Mouse (Mus musculus) ovary, adult 18-20 months (tissue): Measurements from ENCODE around the gene Zfp148.
"Not testable (repeated sequence)": the region's sequence is repeated elsewhere in the genome, so short reads cannot be mapped to it uniquely, and the experiment has no call there.

Experiments used
- DNase-seq: peaks from one replicate; pipeline ENCODE4 v3.0.0; 2022; ENCODE audit warnings: low spot score, mixed read lengths

The Zfp148 gene

DNA sequence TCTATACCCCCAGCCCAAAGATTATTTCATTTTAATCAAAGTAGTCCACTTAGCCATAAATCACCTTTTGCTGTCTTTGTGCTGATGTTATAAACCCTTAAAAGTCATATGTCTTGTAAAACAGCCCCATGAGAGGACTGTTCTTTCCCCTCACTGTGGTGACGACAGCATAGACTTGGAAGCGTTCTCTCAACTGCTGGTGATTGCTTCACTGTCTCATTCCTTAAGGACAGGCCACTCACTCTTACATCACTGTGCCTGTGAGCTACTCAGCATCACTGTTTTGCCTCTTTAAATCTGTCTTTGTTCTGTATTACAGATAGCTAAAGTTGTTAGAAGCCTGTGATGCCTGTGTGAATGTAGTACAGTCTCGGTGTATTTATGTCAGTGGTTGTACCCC lies 80.8 kb downstream of the Zfp148 start:
- no peak for DNase-seq

DNA sequence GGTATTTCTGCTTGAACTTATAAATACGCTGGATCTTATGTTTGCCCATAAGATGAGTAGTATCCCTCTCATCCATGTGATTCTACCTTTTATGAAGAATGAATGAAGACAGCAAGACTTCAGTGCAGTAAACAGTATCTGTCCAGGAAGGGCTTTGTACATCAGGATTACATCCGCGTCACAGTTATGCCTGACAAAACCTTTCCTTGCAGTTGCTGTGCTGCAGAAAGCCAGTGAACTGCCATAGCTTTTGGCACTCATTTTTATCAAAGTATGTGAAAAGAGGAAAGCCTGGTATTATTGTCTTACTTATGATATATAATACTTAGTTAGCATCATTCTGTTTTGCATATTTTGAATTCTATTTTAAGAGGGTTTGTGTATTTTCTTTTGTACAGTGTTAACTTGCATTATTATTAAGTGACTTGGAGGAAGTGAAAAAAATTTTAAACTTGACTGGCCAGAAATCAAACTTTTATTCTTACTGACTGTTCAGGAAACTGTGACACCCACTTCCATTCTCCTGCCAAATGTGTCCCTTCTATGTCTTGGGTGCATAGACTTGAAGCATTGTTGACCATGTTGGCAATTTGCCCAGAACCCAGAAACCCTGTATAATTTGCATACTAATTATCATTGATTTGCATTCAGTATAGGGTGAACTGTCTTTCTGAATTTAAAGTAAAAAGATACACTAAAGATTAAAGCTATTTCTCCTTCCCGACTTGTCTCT lies 84.0 kb downstream of the Zfp148 start:
- DNase-seq: no peak

DNA sequence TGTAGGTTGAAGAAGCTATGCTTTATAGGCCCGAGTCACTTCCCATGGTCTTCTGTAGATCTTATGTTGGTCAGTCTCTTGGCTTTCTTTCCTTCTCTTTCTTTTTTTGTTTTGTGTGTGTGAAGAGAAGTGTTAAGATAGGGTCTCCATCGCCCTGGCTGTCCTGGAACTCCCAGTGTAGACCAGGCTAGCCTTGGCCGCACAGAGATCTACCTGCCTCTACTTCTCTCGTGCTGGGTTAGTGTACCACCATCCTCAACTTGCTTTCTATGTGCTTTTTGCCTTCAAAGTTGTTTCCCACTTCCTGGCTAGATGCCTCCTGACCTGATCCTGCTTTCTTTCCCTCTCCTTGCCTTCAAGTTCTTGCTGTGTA lies 84.6 kb downstream of the Zfp148 start:
- no peak for DNase-seq

DNA sequence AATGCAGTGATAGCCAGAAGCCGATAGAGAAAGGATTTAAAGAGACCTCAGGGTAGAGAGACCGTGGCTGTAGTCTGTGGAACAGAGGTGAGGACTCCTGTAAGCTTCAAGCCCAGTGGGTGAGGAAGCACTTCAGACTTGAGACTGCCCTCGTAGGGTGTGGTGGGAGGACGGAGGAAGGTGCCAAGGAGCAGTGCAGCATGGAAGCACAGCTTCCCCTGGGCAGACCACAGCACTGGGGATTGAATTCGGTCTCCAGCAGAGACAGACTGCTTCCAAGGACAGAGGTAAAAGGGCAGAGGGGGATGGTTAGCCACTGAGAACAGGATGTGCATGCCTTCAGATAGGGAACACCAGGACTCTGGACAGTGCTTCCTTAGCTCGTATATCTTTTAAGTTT lies 86.8 kb downstream of the Zfp148 start:
- DNase-seq: no peak

DNA sequence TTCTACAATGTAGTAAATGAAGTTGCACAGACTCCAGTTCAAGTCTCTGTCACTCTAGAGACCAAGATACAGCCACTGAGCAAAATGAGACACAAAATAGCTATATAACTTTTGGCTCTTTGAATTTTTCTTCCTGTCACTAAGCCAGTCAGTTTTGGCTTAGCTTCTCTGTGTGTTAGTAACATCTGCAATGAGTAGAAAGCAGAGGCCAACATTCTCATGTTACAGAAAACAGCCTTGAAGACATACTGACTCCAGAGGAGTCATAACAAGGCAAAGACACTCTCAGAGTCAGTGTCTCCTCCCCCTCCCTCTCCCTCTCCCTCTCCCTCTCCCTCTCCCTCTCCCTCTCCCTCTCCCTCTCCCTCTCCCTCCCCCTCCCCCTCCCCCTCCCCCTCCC lies 89.3 kb downstream of the Zfp148 start:
- DNase-seq: no peak

DNA sequence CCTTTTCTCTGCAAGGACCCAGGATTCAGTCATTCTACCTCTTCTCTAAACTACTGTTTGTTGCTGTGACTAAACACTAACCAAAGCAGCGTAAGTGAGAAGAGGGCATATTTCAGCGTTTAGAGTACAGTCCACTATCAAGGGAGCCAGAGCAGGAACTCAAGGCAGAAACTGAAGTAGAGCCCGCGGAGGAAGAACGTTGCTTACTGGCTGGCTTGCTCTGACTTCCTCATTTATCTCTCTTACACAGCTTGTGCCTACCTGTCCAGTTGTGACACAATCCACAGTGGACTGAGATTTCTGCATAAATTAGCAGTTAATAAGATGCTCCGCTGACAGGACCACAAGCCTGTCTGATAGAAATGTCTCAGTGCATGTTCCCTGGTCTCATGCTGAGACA lies 93.7 kb downstream of the Zfp148 start:
- no peak for DNase-seq

DNA sequence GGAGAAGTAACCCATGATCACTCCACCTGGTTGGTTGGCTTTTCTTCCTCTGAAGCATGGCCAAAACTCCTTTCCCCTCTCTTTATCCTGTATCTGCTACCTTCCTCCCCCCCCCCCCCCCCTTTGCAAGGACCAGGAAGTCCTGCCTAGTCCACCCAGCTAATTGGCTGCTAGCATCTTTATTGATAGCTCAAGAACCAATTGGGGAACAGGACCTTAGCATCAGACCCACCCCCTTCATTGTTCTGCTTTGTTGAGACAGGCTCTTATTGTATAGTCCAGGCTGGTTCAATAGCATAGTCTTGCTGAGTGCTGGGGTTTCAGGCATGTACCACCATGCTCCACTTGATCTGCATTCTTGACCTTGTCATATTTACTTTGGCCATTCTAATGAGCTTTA lies 99.3 kb downstream of the Zfp148 start:
- no peak for DNase-seq

DNA sequence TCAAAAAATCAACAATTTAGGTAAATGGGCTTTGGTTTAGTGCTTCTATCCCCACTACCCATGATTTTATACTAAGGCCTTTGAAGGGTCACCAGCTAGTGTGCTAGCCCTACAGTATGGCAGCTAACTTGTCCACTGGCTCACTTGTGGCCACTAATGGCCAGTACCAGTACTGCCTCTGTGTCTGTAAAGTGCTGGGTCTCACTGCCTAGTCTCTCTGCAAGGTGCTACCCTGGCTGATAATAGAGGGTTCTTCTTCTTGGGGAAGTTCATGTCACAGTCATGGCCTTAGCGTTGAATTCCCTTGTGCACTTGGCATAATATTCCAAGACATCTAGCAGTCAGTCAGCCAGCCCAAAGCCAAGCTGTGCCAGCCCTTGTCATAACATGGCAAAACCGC lies 100.5 kb downstream of the Zfp148 start:
- no peak for DNase-seq

DNA sequence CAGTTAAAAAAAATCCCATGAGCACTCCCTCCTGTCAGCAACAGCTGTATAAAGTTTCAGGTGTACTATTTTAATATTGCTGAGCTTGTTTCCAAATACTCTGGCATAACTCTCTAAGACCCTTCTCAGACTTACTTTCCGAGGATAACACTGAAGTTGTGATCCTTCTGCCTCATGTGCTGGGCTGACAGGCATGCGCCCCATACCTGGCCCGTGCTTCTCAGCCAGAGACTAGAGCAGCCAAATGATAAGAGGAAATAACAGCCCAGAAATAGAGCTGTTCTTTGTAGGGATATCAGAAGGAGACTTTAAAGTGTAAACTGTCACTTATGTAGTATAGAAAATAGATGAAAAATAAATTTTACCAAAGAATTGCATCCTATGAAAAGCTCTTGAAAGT lies 101.7 kb downstream of the Zfp148 start:
- no peak for DNase-seq

DNA sequence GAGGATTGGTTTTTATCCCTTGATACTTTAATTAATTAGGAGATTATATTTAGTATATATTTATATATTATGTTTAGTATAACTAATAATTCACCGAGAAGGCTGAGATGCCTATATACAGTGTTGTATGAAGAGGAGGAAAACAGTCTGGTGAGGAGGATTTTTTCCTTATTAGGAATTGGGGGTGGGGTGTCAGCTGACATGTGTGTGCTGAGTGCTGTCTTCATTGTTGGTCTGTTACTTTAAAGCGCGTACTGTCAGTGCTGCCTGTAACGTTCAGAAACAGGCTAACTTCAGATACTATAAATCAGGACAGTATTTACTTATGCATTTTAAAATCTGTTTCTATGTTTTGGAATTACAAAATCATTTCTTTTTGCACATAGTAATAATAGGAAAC lies 107.1 kb downstream of the Zfp148 start:
- DNase-seq: no peak

DNA sequence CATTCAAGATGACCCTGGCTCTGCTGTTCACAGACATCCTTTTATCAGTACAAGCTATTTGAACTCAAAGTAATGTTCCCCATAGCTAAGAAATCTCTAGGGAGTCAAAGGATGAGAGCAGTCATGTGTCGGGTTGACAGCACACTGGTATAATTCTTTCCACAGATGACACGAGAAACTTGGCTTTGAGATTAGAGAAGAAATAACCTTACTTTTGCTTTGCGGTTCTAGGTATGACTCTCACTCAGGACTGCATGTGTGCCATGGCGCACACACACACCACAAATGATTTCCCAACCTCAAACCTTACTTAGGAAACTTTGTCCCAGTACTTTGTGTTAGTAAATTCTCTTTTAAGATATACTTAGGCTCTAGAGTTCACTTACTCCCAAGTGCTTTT lies 113.7 kb downstream of the Zfp148 start:
- DNase-seq: no peak

DNA sequence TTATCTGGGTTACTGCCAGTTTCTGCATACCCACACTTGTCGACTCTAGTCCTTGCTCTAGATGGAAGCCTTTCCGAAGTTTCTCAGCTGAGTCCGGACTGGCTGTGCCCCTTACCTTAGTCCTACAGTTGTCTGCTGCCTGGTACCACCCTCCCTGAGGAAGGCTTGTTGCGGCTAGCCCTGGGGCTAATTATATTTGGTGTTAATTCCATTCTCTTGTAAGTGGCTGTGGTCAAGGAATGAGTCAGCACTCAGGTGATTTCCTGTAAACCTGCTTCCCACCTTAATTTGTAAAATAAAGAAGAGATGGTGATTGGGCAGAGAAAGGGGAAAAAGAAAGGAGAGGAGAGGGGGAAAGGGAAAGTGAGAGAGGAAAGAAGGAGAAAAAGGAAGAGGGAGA lies 127.4 kb downstream of the Zfp148 start:
- DNase-seq: no peak

DNA sequence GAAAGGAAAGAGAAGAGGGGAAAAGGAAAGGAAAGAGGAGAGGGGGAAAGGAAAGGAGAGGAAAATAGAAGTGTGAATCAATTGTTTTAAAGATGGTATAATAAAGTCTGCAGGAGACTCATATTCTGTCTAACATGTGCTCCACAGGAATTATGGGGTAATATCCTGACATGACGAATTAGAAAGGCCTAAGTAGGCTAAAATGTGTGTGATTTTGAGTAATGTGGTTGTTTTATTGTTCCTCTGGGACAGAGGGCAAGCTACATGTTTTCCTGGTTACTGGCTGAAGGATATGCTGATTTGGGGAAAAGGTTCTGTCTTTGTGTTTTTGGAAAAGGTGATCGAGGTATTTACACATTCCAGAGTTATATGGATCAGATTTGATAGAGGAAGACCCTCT lies 128.6 kb downstream of the Zfp148 start:
- not testable (repeated sequence) for DNase-seq

DNA sequence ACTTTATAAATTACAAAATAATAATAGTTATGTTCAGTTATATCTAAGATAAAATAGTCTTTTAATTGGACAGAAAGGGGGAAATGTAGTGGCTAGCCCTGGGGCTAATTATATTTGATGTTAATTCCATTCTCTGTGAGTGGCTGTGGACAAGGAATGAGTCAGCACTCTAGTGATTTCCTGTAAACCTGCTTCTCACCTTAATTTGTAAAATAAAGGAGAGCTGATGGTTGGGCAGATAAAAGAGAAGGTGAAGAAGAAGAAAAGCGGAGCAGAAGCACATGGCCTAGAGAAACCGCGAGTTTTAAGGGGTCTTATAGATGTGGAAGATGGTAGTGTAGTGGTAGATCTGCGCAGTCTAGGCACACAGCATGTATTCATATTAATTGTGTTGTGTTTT lies 130.2 kb downstream of the Zfp148 start:
- DNase-seq: not testable (repeated sequence)

DNA sequence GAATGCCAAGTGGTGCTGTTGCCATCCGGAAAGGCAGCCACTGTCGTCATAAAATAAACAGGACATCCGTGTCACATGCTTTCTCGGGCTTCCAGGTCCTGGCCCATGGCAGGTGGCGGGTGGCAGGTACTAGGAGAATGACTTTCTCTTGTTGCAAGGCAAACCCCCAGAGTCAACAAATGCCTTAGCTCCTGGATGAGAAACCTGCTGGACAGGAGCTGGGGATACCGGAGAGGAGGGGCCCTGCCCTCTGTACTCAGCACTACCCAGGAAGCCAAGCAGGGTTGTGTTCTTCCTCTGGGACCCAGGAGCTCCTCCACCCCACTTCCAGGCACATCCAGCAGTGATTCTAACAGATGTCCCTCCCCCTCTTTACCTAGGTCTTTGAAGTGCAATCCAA lies 131.9 kb downstream of the Zfp148 start:
- no peak for DNase-seq

DNA sequence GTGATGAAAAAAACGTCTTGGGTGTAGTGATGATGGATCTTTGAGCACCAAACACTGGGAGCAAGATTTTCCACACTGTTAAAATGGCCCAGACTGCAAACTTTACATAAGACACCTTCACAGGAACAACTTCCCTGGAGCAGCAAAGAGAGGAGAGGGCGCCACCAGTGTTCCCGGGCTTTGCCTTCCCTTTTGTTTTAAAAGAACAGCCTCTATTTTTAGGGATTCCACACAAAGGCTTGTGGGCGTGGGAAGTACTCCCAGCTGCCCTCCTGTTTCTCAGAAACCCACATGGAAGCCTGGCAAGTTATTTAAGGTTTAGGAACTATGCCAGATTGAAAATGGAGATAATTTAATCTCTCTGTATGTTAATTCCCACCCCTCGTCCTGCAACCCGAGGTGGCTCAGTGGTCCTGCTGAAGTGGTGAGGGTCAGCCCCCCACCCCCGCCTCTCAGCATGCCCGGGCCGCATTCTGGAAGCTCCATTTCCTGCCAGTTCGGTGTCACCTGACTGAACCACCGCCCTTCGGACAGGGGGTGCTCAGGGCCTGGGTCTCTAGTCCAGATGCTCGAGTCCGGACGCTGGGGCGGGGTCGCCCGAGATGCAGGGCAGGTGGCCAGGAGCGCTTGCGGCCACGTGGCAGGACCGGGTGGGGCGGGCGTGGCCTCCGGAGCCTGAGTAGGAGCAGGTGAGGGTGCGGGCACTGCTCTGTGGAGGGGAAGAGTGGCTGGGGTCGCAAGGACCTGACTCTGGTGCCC lies 136.3 kb downstream of the Zfp148 start, which contains the start of gene Slc12a8:
Gene Slc12a8 (plus strand): TSS at position 522 of the 759 bp plus-strand sequence.
- no peak for DNase-seq

DNA sequence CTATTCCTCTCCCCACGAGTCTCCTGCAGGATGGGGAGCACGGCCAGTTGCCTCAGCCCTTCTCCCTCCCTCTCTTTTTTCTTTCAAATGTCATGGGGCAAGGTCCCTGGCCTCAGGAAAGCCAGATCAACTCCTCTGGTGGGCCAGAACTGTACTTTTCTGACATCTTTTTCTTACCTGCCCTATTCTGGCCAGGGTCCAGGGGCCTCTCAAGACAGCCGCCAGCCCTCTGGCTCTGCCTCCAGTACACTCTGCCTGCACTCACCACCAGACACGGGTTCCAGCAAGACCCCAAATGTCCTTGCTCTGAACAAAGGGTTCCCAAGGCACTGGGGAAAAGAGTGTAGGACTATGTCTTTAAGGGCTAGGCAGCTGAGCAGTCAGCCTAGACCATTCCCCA lies 137.0 kb downstream of the Zfp148 start:
- DNase-seq: no peak

DNA sequence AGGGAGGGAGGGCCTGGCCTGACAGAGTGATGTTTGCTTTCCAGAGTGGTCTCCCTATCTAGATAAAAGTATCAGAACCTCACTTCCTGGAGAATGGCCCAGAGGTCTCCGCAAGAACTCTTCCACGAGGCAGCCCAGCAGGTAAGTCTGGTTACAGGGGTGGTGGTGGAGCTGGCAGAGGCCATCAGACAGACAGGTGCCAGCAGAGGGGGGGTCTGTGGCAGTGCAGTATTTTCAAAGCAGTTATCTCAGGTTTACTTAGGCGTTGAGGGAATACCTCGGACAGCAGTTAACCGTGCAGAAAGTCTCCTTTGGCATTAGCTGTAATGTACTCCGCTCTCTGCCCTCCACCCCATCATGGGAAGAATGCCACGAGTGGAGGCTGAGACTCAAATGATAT lies 137.6 kb downstream of the Zfp148 start:
- DNase-seq: no peak

DNA sequence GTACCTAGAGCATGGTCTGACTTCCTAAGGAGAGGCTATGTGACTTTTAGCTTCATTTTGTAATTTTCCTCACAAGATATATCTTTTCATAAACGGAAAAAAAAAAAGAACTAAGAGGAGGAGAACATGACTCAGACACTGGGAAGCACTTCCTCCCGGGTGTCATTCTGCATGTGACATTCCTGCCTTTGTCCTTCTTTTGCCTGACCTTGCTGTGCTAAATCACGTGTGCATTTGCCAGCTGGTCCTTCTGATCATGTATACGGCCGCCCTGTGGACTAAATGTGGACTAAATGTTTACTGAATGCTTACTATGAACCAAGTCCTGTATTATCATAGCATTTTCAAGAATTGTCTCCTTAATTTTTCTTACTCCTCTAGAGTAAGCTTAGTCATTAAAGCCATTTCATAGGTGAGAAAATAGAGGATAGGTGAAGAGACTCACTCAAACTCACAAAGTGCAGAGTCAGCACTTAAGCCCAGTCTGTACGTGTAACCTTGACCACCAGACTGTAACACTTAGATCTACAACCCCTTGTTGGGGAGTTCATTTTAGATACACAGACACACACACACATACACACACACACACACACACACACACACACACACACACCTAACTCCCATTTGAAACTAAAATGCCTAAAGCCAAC lies 139.4 kb downstream of the Zfp148 start:
- DNase-seq: no peak

DNA sequence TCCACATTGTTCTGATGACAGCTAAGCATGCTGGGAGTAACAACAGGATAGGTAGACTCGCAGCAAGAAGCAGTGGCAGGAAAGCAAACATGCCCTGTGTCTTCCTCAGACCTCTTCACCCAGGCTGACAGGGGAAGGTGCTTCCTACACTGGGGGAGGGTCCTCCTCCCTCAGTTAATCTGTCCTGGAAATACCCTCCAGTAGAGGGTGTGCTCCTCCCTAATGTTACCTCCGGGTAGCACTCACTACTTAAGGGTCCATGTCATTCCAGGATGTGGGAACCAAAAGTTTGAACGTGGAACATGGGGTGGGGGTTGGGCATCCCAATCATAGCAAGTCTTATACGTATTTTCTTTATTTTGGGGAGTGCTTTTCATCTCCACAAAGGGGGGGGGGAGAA lies 141.9 kb downstream of the Zfp148 start:
- no peak for DNase-seq

DNA sequence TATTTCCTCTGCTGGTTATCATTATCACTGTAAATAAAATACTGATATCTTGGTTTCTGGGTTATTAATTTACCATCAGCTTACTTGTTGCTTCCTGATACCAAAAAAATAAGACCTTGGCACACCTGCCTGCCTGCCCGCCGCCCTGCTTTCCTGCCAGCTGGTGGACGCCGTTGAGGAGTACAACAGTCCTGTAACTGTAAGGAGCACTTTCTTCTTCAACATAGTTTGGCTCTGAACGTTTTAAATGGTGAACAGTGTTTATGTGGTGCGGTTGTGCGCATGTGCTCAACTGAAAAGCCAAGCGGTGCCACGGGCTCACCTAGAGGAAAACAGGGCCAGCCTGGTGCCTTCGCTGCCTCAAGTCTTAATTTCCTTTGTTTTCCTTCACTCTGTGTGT lies 142.9 kb downstream of the Zfp148 start:
- no peak for DNase-seq

DNA sequence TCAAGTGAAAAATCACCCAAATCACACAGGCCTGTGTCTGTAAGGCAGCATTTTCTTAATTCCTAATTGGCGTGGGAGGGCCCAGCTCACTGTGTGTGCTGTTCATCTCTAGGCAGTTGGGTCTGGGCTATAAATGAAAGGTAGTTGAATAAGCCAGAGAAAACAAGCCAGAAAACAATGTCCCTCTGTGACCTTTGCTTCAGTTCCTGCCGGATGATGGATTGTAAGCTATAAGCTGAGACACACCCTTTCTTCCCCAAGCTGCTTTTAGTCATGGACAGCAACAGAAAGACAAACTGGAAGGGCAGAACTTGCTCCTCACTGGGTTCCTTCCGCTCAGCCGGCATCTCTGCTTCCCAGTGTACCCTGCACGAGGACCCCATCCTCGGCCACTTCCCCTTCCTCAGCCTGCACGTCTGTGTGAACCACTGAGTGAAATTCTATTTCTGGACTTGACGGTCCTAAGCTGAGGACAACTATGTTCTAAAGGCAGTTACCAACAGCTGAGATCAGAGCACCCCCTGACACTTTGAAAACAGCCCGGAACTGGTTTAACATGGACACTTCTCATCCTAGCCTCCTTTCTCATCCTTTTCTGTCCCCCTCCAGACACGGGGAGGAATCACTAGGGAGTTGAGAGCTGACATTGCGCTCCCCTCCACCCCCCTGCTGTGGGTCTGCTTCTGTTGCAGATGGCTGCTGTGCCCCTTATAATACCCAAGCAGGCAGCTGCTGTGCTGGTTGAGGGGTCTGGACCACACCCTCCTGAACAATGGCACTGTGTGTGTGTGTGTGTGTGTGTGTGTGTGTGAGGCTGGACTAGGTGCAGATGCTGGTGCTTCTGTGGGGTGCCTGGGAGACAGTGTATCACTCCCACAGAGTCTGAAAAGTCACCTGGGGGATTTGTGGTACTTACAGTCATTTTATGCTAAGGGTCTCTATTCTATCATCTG lies 149.1 kb downstream of the Zfp148 start:
- no peak for DNase-seq
